Mouse (Mus musculus): Measurements from ENCODE around the gene Nup107. TPM values are rescaled to one million over a fixed set of nuclear protein-coding genes. Genes with fewer than 3 reads are reported as not detected.

Nup107 gene
- polyA plus RNA-seq, 1 experiment from 2014 or later = 30.0 TPM

- no peak for ATAC-seq (ENCODE audit: low read depth)
- Histone ChIP-seq H3K9me3 (replicated peaks; ENCODE audit: control insufficient read depth, low read length) (no peaks in the 10 kb centered on the region; the same call in 1 of the 2 replicates), H3K27ac (ENCODE audit: low read length) (no peak overlapping the region), H3K9ac (ENCODE audit: low read depth, low read length) (no peak overlapping the region), H3K4me2 (ENCODE audit: low read depth, low read length) (no peak overlapping the region), H3K36me3 (ENCODE audit: control insufficient read depth, insufficient read depth) (peaks cover 66% of the 10 kb centered on the region), H3K27me3 (ENCODE audit: control insufficient read depth, insufficient read depth, low read depth, low read length) (no peaks in the 10 kb centered on the region), H3K4me3 (ENCODE audit: low read depth, low read length) (no peak overlapping the region), H3K4me1 (ENCODE audit: control insufficient read depth, low read depth, low read length) (peaks cover 1% of the 10 kb centered on the region)
- WGBS (ENCODE audit: insufficient replicate concordance) = 91% methylated on average over 6 of the region's 6 CpGs
These were observed 90.3 kb downstream of the Nup107 start for GRCm38 (mm10) chr10:117702024-117702833.

GRCm38 (mm10) chr10:117701034-117701829, 91.3 kb downstream of the Nup107 start:
- 81% methylated on average over 6 of the region's 6 CpGs for WGBS (ENCODE audit: insufficient replicate concordance)
- H3K36me3 ChIP-seq (ENCODE audit: control insufficient read depth, insufficient read depth) = peaks cover 70% of the 10 kb centered on the region
- H3K4me2 ChIP-seq (ENCODE audit: low read depth, low read length) = no peak overlapping the region
- no peaks in the 10 kb centered on the region; the same call in 1 of the 2 replicates for H3K9me3 ChIP-seq (replicated peaks; ENCODE audit: control insufficient read depth, low read length)
- H3K4me3 ChIP-seq (ENCODE audit: low read depth, low read length) = no peak overlapping the region
- H3K9ac ChIP-seq (ENCODE audit: low read depth, low read length) = no peak overlapping the region
- ATAC-seq (ENCODE audit: low read depth) = no peak
- H3K4me1 ChIP-seq (ENCODE audit: control insufficient read depth, low read depth, low read length) = no peaks in the 10 kb centered on the region; the same call in 1 of the 2 replicates
- H3K27me3 ChIP-seq (ENCODE audit: control insufficient read depth, insufficient read depth, low read depth, low read length) = no peaks in the 10 kb centered on the region
- no peak overlapping the region for H3K27ac ChIP-seq (ENCODE audit: low read length)

Other genes with a start within 250 kb of the Nup107 start
- 47.0 and 61.6 TPM in 2 replicates for gene Cpm, start 163.2 kb downstream of the Nup107 start, polyA plus RNA-seq (2015; fragmentation: Nextera tagmentation; extraction: Ambion mirVana)
- 20.3 and 20.7 TPM in 2 replicates for gene Mdm2, start 81.9 kb downstream of the Nup107 start, polyA plus RNA-seq (2015; fragmentation: Nextera tagmentation; extraction: Ambion mirVana)
- gene Slc35e3, start 46.3 kb downstream of the Nup107 start, polyA plus RNA-seq (2015; fragmentation: Nextera tagmentation; extraction: Ambion mirVana) = 2.3 and 2.5 TPM in 2 replicates
- 87.0 and 91.8 TPM in 2 replicates for gene Rap1b, start 53.3 kb upstream of the Nup107 start, polyA plus RNA-seq (2015; fragmentation: Nextera tagmentation; extraction: Ambion mirVana)

Measured in liver, embryonic 16.5 days (tissue).